Mouse (Mus musculus) layer of hippocampus, postnatal 36 days (tissue): Measurements from ENCODE around the gene 1110008L16Rik. TPM values are rescaled to one million over a fixed set of nuclear protein-coding genes. Genes with fewer than 3 reads are reported as not detected.
"Not testable (repeated sequence)": the region's sequence is repeated elsewhere in the genome, so short reads cannot be mapped to it uniquely, and the experiment has no call there.

Experiments
- DNase-seq, 2 experiments: peaks; one replicate each; pipeline ENCODE4 v3.0.0; 2022
- total RNA-seq, 2 experiments: library from RNA; stranded (reverse); gene quantifications; 2 replicates each; pipeline ENCODE4 v1.2.3; 2021

The 1110008L16Rik gene
- total RNA-seq, 2 experiments from 2014 or later: 8.3 to 9.1 TPM

- not testable (repeated sequence) for DNase-seq
Measured at GRCm38 (mm10) chr12:55343045-55343444, 43.7 kb downstream of the 1110008L16Rik start.

- DNase-seq: no peak
Measured at GRCm38 (mm10) chr12:55343998-55344397, 44.6 kb downstream of the 1110008L16Rik start.

- peak; percentile 14 to 16 for DNase-seq
Measured at GRCm38 (mm10) chr12:55344583-55344982, 45.2 kb downstream of the 1110008L16Rik start.

- DNase-seq: no peak
Measured at GRCm38 (mm10) chr12:55353423-55353822, 54.0 kb downstream of the 1110008L16Rik start.

GRCm38 (mm10) chr12:55354904-55355303 is 55.5 kb downstream of the 1110008L16Rik start:
- peak in 1 of 2 experiments; percentile 10 for DNase-seq

GRCm38 (mm10) chr12:55357303-55357702 is 57.9 kb downstream of the 1110008L16Rik start:
- DNase-seq: no peak

GRCm38 (mm10) chr12:55360929-55361328 is 61.6 kb downstream of the 1110008L16Rik start:
- no peak for DNase-seq

GRCm38 (mm10) chr12:55365083-55365482 is 65.7 kb downstream of the 1110008L16Rik start:
- DNase-seq: no peak

- no peak for DNase-seq
Measured at GRCm38 (mm10) chr12:55372424-55373055, 73.2 kb downstream of the 1110008L16Rik start.

GRCm38 (mm10) chr12:55376956-55377609 is 77.7 kb downstream of the 1110008L16Rik start:
- DNase-seq: no peak

- no peak for DNase-seq
Measured at GRCm38 (mm10) chr12:55377610-55377980, 78.2 kb downstream of the 1110008L16Rik start.

- no peak for DNase-seq
Measured at GRCm38 (mm10) chr12:55384023-55384749, 84.8 kb downstream of the 1110008L16Rik start, which contains the start of gene Psma6. Gene Psma6, plus strand, starts transcription at chr12:55384222.

- no peak for DNase-seq
Measured at GRCm38 (mm10) chr12:55384826-55385225, 85.4 kb downstream of the 1110008L16Rik start.

GRCm38 (mm10) chr12:55385931-55386330 is 86.6 kb downstream of the 1110008L16Rik start:
- DNase-seq: peak in 1 of 2 experiments; percentile 12

GRCm38 (mm10) chr12:55386456-55386855 is 87.1 kb downstream of the 1110008L16Rik start:
- no peak for DNase-seq

- no peak for DNase-seq
Measured at GRCm38 (mm10) chr12:55387083-55387787, 87.9 kb downstream of the 1110008L16Rik start.

GRCm38 (mm10) chr12:55387788-55388465 is 88.5 kb downstream of the 1110008L16Rik start:
- no peak for DNase-seq

- DNase-seq: no peak
Measured at GRCm38 (mm10) chr12:55388478-55388877, 89.1 kb downstream of the 1110008L16Rik start.

- DNase-seq: no peak
Measured at GRCm38 (mm10) chr12:55389132-55390081, 90.0 kb downstream of the 1110008L16Rik start.

GRCm38 (mm10) chr12:55392120-55392519 is 92.7 kb downstream of the 1110008L16Rik start:
- no peak for DNase-seq
